Mouse (Mus musculus) G1E (cell line): Measurements from ENCODE around the gene Mtx1.

Source experiments
- CTCF ChIP-seq: IDR thresholded peaks from 2 replicates; pipeline ENCODE4 v1.5.1; 2012; ENCODE audit warnings: low read depth, low read length, inconsistent platforms, mixed read lengths
- GATA1 ChIP-seq: IDR thresholded peaks from 2 replicates; pipeline ENCODE4 v1.6.1; 2012; ENCODE audit warnings: borderline replicate concordance, low read length, inconsistent platforms, mixed read lengths
- GATA2 ChIP-seq: IDR thresholded peaks from 2 replicates; pipeline ENCODE4 v1.6.1; 2012; ENCODE audit warnings: low read depth, low read length, inconsistent platforms, borderline replicate concordance
- TAL1 ChIP-seq: conservative IDR thresholded peaks from 2 replicates; pipeline ENCODE4 v1.6.1; 2012; ENCODE audit warnings: low read depth, low read length, inconsistent platforms, mixed read lengths

DNA sequence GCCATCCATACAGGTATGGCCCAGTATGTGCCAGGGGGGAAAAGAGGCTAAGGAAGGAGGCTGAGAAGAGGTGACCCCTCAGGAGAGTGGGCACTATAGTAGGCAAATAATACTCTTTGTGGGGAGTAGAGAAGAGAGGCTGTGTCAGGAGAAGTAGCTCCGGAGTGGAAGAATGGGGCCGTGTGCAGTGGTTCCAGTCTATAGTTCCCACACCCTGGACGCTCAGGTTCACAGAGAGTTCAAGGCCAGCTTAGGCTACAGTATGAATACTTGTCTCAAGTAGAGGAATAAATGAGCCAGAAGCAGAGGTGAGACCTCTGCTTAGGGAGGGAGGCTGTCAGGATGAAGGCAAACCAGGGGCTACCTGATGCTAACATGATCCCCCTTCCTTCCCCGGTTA lies 2.4 kb upstream of the Mtx1 start:
- TF ChIP-seq CTCF (no peak), GATA1 (no peak), GATA2 (no peak), TAL1 (no peak)
